Mouse (Mus musculus) forebrain, postnatal 0 days (tissue): ENCODE measurements around the gene Wdr38. TPM values are rescaled to one million over a fixed set of nuclear protein-coding genes. Genes with fewer than 3 reads are reported as not detected.
A peak's percentile ranks its signal among the peaks of the same experiment; 100 is the strongest.

Experiments used
- ATAC-seq: fragments of 200-750 bp; cut with Nextera tagmentation; 2 replicates; pipeline ENCODE4 v1.8.0; 2017; ENCODE audit warnings: mild to moderate bottlenecking, moderate library complexity
- DNase-seq: peaks from one replicate; pipeline ENCODE4 v3.0.0-alpha.2; 2015
- H3K27ac ChIP-seq: fragments of 300-500 bp; sonication (generic); 2 replicates; pipeline ENCODE4 v1.5.1; 2014; ENCODE audit warnings: low read depth, mild to moderate bottlenecking, antibody characterized with exemption, low read length, moderate library complexity, mixed read lengths
- H3K27me3 ChIP-seq: fragments of 300-500 bp; sonication (generic); 2 replicates; pipeline ENCODE4 v1.6.1; 2014; ENCODE audit warnings: mild to moderate bottlenecking, low read length, mixed read lengths; ENCODE audit not compliant: insufficient read depth
- H3K36me3 ChIP-seq: fragments of 300-500 bp; sonication (generic); 2 replicates; pipeline ENCODE4 v1.6.1; 2014; ENCODE audit warnings: mild to moderate bottlenecking, moderate library complexity; ENCODE audit not compliant: insufficient read depth
- H3K4me1 ChIP-seq: fragments of 300-500 bp; sonication (generic); 2 replicates; pipeline ENCODE4 v1.6.1; 2014; ENCODE audit warnings: antibody characterized with exemption; ENCODE audit not compliant: insufficient read depth
- H3K4me2 ChIP-seq: fragments of 300-500 bp; sonication (generic); 2 replicates; pipeline ENCODE4 v1.6.1; 2014; ENCODE audit warnings: low read depth, mild to moderate bottlenecking, moderate library complexity
- H3K4me3 ChIP-seq: fragments of 300-500 bp; sonication (generic); 2 replicates; pipeline ENCODE4 v1.5.1; 2014; ENCODE audit warnings: low read depth, low read length, mixed read lengths
- H3K9ac ChIP-seq: fragments of 300-500 bp; sonication (generic); 2 replicates; pipeline ENCODE4 v1.6.1; 2014; ENCODE audit warnings: mild to moderate bottlenecking
- H3K9me3 ChIP-seq: fragments of 300-500 bp; sonication (generic); 2 replicates; pipeline ENCODE4 v1.6.1; 2016; ENCODE audit warnings: low read length
- CTCF ChIP-seq: sonication (generic); IDR thresholded peaks from 2 replicates; pipeline ENCODE4 v1.5.1; 2016; ENCODE audit warnings: antibody characterized with exemption, control low read depth, low read depth
- WGBS: fragments of 180-500 bp; shearing (Covaris S2); extraction: QIAGEN DNeasy Blood & Tissue Kit; methylation state at CpG from one replicate; pipeline ENCODE4 v1.1.7; 2014; 5-methylcytosine and 5-hydroxymethylcytosine counted together
- polyA plus RNA-seq: library from polyadenylated mRNA; unstranded; fragments of >200 nt; fragmentation: Nextera tagmentation; extraction: Ambion mirVana; gene quantifications from 2 replicates; pipeline ENCODE4 v1.2.1, GENCODE M21; 2015
- total RNA-seq: library from RNA; depleted of rRNA; stranded (reverse); fragments of >200 nt; gene quantifications from 2 replicates; pipeline ENCODE4 v1.2.3, GENCODE M21; 2014

Wdr38 gene
- total and polyA plus RNA-seq, 2 experiments from 2014 or later, result 0.43 to 0.64 TPM

GRCm38 (mm10) chr2:38964198-38964597 is 33.1 kb upstream of the Wdr38 start:
- Histone ChIP-seq H3K27me3 (no peaks in the 10 kb centered on the region), H3K9me3 (no peaks in the 10 kb centered on the region), H3K9ac (no peak overlapping the region), H3K36me3 (no peaks in the 10 kb centered on the region), H3K27ac (no peak overlapping the region), H3K4me3 (no peak overlapping the region), H3K4me2 (no peak overlapping the region), H3K4me1 (no peaks in the 10 kb centered on the region)
- DNase-seq, result no peak
- ATAC-seq, result no peak
- TF ChIP-seq CTCF, result no peak
- 50% methylated on average over 4 of the region's 4 CpGs for whole genome bisulfite sequencing

- no peak overlapping the region for H3K27ac ChIP-seq
- DNase-seq (no peak), ATAC-seq (no peak)
- H3K36me3 ChIP-seq, result no peaks in the 10 kb centered on the region
- no peaks in the 10 kb centered on the region for H3K4me1 ChIP-seq
- no peaks in the 10 kb centered on the region for H3K9me3 ChIP-seq
- no peaks in the 10 kb centered on the region for H3K27me3 ChIP-seq
- H3K4me2 ChIP-seq, result no peak overlapping the region
- TF ChIP-seq CTCF, result no peak
- no peak overlapping the region for H3K9ac ChIP-seq
- no peak overlapping the region for H3K4me3 ChIP-seq
- 92% methylated on average over 2 of the region's 2 CpGs for WGBS
Observed at GRCm38 (mm10) chr2:38969650-38970049, 27.6 kb upstream of the Wdr38 start.

- 80% methylated on average over 5 of the region's 5 CpGs for WGBS
- H3K27me3 ChIP-seq, result no peaks in the 10 kb centered on the region
- H3K4me1 ChIP-seq, result no peaks in the 10 kb centered on the region
- H3K9me3 ChIP-seq, result no peaks in the 10 kb centered on the region
- H3K4me3 ChIP-seq, result no peak overlapping the region
- no peaks in the 10 kb centered on the region for H3K36me3 ChIP-seq
- no peak overlapping the region for H3K9ac ChIP-seq
- no peak for ATAC-seq
- H3K4me2 ChIP-seq, result no peak overlapping the region
- no peak for DNase-seq
- no peak for TF ChIP-seq CTCF
- no peak overlapping the region for H3K27ac ChIP-seq
Observed at GRCm38 (mm10) chr2:38970057-38970456, 27.2 kb upstream of the Wdr38 start.

GRCm38 (mm10) chr2:38973223-38973622 is 24.1 kb upstream of the Wdr38 start:
- H3K36me3 ChIP-seq, result no peaks in the 10 kb centered on the region
- H3K4me2 ChIP-seq, result no peak overlapping the region
- WGBS, result 47% methylated on average over 2 of the region's 2 CpGs
- ATAC-seq, result no peak
- H3K27me3 ChIP-seq, result no peaks in the 10 kb centered on the region
- no peaks in the 10 kb centered on the region for H3K9me3 ChIP-seq
- no peak for DNase-seq
- H3K4me1 ChIP-seq, result no peaks in the 10 kb centered on the region
- H3K27ac ChIP-seq, result no peak overlapping the region
- H3K4me3 ChIP-seq, result no peak overlapping the region
- no peak for TF ChIP-seq CTCF
- no peak overlapping the region for H3K9ac ChIP-seq

- H3K4me3 ChIP-seq, result no peak overlapping the region
- DNase-seq, result peak; percentile 37
- H3K9ac ChIP-seq, result no peak overlapping the region
- H3K9me3 ChIP-seq, result no peaks in the 10 kb centered on the region
- no peak overlapping the region for H3K27ac ChIP-seq
- H3K27me3 ChIP-seq, result no peaks in the 10 kb centered on the region
- no peaks in the 10 kb centered on the region for H3K4me1 ChIP-seq
- no peak for ATAC-seq
- H3K36me3 ChIP-seq, result no peaks in the 10 kb centered on the region
- no peak overlapping the region for H3K4me2 ChIP-seq
- 70% methylated on average over 7 of the region's 7 CpGs for WGBS
- no peak for TF ChIP-seq CTCF
Observed at GRCm38 (mm10) chr2:38973701-38974100, 23.6 kb upstream of the Wdr38 start.

- Histone ChIP-seq H3K4me2 (no peak overlapping the region), H3K36me3 (no peaks in the 10 kb centered on the region), H3K27me3 (no peaks in the 10 kb centered on the region), H3K4me3 (no peak overlapping the region), H3K4me1 (no peaks in the 10 kb centered on the region), H3K27ac (no peak overlapping the region), H3K9me3 (no peaks in the 10 kb centered on the region), H3K9ac (no peak overlapping the region)
- 63% methylated on average over 2 of the region's 2 CpGs for WGBS
- TF ChIP-seq CTCF, result no peak
- no peak for ATAC-seq
- no peak for DNase-seq
Observed at GRCm38 (mm10) chr2:38974171-38974570, 23.1 kb upstream of the Wdr38 start.

- no peak for TF ChIP-seq CTCF
- Histone ChIP-seq H3K9ac (no peak overlapping the region), H3K4me2 (no peak overlapping the region), H3K36me3 (no peaks in the 10 kb centered on the region), H3K4me1 (no peaks in the 10 kb centered on the region), H3K4me3 (no peak overlapping the region), H3K27ac (no peak overlapping the region), H3K9me3 (no peaks in the 10 kb centered on the region), H3K27me3 (no peaks in the 10 kb centered on the region)
- 94% methylated on average over 3 of the region's 3 CpGs for WGBS
- ATAC-seq (no peak), DNase-seq (no peak)
Observed at GRCm38 (mm10) chr2:38975181-38975580, 22.1 kb upstream of the Wdr38 start.
